Mouse (Mus musculus): Measurements from ENCODE around the gene Aoc1.

DNA sequence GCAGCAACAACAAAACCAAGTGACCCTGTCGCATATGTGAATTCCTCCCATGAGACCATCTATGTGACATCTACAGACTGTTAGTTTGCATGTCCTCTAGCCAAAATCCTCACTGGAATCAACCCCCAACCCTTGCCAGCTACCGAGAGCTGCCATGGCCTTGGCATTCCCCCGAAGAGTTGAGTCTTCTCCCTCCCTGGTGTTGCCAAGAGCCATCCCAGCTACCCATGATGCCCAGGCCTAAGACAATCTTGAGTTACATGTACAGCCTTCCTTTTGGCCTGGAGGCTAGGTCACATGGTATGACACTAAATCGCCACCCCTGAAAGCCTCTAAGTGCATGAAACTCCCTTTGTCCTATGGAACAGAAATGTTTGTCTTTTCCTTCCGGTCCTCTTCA is 41.6 kb upstream of the Aoc1 start:
- TF ChIP-seq CTCF (IDR thresholded peaks at IDR 0.05; ENCODE audit: control insufficient read depth, insufficient read depth, insufficient replicate concordance, low read depth, low read length) (no peak), POLR2A (IDR thresholded peaks at IDR 0.05; ENCODE audit: control insufficient read depth, low read depth, low read length) (no peak)

Data from testis, adult 2 months (tissue).